Mouse (Mus musculus): ENCODE results near the gene Ppp1r14c. TPM values are rescaled to one million over a fixed set of nuclear protein-coding genes. Genes with fewer than 3 reads are reported as not detected.
"Not testable (repeated sequence)": the region's sequence is repeated elsewhere in the genome, so short reads cannot be mapped to it uniquely, and the experiment has no call there.

Gene Ppp1r14c
- total RNA-seq, 2 experiments from 2014 or later = 15.7 to 16.6 TPM

DNA sequence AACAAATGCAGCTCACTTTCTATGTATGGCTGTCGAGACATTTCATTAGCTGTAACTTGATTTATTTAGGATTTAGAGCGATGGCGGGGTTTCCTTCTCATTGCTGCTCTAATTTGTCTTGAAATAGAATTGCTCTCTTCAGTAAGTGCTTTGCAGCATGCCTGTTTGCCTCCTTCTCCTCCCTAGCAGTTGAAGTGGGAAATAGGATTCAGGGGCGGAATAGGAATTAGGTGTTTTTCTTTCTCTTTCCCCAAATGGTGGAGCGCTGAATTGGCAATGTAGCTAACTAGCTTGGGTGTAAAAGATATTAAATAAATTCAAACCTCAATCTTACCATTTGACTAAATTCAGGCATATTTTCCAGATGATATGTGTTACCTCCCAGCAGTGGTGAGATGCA, 32.2 kb downstream of the Ppp1r14c start:
- peak in 1 of 2 experiments; percentile 41 for DNase-seq (ENCODE audit: low spot score in 2 of 2)

DNA sequence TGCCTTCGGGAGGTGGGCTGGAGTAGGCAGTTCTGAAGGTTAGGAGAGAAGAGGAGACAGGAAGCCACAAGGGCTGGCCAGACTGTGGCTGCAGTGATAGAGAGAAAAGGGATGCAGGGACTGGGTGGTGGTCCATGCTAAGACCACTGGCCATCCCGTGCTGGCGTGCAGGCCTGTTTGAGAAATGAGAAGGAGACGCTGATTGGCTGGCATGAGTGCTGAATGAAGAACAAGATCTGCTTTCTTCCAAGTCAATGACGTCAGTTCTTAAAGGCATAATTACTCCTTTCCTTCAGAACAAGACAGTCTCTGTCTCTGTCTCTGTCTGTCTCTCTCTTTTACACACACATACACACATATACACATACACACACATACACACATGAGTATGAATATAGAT, 36.4 kb downstream of the Ppp1r14c start:
- DNase-seq (ENCODE audit: low spot score in 2 of 2) = no peak

DNA sequence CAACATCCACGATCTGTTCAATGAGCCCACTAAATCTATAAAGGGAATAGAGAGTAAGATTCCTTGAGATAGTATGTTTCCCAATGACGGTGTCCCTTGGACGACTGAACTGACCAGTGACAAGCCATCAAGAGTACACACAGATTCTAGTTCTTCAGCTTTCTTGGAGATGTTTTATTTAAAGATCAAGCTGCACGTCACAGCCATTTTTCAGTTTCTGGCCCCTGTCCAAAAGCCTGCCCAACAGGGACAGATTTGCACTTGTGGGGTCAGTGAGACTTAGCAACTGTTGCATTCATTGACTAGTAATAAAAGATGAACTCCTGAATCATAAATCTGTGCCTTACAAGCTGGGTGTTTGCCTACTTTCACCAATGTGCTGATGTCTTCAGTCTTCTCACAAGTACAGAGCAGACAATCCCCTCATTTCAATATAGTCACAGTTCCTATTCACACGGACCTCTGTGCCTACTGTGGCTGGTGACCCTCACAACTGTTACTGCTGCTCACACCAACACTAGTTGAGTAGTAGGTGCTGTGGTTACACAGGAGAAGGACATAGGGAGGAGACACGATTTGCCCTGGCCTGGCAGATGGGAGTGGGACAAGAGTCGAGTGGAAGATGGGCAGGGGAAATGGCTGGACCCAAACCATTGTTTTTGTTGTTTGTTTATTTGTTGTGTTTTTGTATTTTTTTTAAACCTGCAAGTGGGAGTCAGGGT, 37.7 kb downstream of the Ppp1r14c start:
- peak in 1 of 2 experiments; percentile 41 for DNase-seq (ENCODE audit: low spot score in 2 of 2)

DNA sequence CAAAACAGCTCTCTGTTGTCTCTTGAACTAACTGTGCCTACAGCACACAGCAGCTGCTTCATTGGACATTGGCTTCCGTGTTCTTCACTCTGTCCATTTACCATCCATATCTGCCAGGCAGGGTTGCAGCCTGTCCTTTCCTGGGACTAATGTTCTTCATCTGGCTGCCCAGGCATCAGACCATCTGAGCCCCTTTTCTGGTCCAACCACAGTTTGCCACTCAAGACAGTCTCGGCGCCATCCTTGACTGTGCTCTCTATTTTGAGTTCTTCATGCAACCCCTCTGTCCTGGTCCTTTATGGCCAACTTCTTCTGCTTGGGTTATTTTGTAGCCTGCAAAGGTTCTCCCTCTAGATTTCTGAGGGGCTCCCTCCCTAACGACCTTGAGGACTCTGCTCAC, 38.5 kb downstream of the Ppp1r14c start:
- DNase-seq (ENCODE audit: low spot score in 2 of 2) = no peak

DNA sequence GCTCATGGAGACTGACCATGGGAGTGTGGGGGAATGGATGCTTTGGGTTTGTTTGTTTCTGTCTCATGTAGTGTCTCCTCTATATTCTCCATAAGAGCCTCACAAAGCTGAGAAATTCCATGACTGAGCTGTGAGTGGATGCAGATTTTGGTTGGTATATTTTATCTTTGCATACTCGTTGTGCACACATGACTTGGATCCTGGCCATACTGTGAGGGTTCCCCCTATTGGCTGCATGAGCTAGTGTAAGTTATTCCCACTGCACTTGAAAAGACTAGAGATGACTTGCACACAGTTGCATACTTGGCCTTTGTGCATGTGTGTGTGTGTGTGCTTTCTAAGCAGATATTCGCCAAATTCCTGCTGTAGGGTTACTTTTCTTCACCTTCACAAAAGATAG, 40.4 kb downstream of the Ppp1r14c start:
- no peak for DNase-seq (ENCODE audit: low spot score in 2 of 2)

DNA sequence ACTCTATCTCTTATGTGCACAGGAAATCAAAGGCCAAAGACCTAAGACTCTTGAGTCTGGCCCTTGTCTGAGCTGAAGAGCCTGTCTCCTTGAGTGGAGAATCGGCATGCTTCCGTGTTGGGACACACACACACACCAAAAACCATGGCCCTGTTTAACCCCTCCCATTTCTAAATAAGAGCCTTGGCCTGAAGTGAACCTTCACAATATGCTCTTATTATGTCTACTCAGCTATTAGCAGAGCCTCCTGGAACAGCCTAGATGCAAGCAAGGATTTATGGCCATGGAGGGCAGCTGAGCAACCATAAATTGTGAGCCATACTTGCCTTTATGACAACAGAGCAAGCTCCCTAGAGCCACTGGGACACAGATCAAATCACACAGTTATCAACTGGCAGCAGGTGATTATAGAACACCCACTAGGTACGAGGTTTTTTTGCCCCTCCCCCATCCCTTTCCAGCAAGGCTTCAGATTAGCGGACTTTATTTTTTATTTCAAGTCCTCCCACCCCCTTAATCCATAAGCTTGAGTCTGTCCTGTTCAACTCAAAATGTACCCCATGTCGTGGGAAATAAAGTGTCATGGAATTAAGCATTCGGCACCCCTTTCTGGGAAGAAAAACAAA, 42.3 kb downstream of the Ppp1r14c start:
- DNase-seq (ENCODE audit: low spot score in 2 of 2) = no peak

DNA sequence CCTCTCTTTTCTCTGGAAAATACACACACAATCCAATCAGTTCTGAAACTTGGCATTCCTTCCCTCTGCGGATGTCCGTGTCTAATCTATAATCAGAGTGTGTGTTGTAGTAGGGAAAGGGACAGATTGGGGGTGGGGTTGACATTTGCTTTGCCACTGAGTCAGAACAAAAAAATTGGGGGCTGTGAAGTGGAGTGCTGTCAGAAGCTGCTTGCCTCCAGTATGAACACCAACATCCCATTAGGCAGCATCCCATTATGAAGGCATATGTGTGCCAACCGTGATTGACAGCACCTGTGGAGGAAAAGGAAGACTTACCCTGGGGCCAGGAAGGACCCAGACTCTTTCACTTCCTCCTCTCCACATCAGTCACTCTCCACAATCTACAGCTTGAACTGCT, 42.8 kb downstream of the Ppp1r14c start:
- DNase-seq (ENCODE audit: low spot score in 2 of 2) = no peak

DNA sequence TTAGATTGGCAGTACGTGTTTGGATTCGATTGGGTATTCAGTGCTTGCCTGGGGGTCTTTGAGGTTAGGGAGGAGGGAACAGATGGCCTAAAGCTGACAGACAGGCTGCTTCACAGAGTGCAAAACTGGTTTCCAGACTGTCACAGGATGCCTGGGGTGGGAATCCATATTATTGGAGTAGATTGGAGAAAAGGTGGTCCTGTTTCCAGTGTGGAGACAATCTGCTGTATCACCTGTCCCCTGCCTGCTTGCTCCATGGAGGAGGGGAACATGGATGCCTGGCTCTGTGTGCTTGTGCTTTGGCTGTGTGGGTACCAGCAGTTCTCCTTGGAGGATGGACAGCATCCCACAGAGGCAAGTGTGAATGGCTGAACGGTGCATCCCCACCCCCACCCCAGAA, 45.4 kb downstream of the Ppp1r14c start:
- no peak for DNase-seq (ENCODE audit: low spot score in 2 of 2)

DNA sequence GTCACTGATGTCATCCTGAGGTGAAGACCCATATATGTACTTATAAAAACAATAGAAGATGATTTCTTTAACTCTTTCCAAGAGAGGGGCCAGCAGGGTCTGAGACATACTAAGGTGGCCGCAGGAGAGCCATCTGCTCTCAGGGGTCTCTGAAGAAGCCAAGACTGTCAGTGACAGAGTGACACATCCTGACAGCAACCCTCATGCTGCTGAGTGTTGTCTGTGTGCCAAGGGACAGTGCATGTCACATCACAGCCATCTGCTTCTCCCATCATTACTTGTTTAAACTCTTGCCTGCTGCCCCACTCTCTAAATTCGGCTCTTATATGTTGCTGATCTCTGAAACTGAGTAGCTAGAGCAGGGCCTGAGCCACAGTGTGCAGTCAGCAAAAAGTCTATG, 45.8 kb downstream of the Ppp1r14c start:
- DNase-seq (ENCODE audit: low spot score in 2 of 2) = no peak

DNA sequence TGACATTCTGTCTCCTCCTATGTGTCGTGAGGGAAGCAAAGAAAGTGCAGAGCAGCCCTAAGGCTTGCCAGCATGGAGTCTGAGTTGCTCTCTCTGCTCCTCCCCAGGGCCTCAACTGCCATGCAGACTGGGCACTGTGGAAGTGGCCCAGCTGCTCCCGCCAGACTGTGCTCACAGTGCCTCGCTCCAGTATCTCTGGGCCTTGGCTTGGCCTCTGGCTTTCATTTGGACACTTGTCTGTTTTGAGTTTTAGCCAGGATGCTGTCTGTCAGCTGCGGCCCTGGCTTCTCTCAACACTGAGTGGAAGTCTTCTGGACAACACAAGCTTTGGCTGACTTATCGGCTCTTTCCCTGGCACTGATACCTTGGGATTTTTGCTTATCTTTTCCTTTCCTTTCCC, 49.0 kb downstream of the Ppp1r14c start:
- no peak for DNase-seq (ENCODE audit: low spot score in 2 of 2)

DNA sequence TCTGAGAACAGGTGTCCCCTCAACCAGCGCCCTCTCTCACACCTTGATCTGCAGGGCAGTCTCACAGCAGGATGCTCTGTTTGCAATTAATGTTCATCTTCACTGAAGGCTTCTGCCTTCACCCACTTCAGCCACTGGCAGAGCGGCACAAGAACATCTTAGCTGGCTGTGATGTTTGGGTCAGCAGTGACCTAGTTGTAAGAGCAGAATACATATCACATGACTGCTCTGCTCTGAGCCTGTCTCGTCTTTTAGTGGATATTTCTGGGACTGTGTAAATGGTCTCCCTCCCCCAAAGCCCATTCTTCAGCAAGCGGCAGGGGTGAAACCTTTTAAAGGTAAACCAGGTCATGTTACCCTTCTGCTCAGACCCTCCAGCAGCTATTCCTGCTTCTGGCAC, 50.7 kb downstream of the Ppp1r14c start:
- no peak for DNase-seq (ENCODE audit: low spot score in 2 of 2)

DNA sequence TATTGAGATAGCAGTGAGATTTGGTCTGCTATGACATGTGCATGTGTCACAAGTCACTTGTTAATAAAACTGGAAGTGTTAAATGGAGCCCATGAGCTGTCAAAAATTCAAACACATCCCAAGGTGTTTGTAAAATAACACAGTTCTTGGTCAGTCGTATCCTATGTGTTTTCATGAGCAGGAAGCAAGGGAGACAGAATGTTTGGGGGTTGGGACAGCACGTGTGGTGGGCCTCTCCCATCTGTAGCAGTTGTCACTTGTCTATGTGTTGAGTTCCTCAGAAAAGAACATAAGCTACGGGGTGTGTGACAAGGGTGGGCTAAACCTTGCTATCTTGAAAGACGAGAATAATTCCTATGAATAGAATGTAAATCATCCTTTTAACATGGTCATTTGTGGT, 51.6 kb downstream of the Ppp1r14c start:
- DNase-seq (ENCODE audit: low spot score in 2 of 2) = peak; percentile 29 to 47

DNA sequence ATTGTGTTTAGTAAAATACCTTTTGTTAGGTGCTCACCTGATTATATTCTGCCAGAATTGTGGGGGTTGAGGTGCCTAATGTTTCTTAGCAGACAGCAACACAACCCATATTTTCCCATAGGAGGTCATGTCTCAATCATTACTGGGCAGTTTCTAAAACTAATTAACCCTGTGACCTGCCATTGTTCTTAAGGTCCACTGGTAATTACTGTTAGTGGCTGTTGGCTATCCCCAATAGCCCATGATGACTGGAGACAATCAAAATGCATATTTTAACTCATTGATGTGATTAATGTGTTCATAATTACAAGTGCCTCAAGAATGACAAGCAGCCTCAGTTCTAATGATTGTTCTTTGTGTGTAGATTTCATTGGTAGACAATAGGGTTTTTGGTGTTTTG, 58.2 kb downstream of the Ppp1r14c start:
- DNase-seq (ENCODE audit: low spot score in 2 of 2) = no peak

DNA sequence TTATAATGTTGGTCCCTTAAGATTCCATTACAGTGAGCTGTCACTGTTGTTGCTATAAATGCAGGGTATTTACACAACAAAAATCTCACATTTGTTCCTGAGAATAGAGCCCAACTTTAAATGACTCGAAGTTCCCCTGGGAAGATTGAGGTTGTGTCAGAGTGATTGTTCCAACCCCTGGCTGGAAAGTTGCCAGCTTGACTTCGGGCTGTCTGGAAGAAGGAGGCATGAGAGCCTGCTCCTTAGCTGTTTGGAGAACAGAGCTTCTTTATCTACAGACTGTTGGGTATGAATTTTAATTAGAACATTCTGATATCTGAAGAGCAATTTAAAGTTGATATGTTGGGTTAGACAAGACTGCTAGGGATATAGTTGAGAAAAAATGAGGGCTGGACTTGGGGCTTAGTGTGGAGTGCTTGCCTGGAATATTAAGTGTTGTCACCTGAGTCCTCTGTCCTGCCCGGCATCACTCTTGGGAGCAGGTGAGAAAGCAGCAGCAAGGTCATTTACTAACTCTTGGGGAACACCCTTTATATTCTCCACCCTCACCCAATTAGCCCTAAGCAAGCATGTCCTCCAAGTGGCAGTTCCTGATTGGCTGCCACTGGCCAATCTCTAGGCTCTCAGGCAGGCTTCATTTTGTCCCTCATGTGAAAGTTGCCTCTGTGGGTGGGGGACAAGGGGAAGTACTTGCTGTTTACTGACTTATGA, 62.0 kb downstream of the Ppp1r14c start:
- DNase-seq (ENCODE audit: low spot score in 2 of 2) = no peak

DNA sequence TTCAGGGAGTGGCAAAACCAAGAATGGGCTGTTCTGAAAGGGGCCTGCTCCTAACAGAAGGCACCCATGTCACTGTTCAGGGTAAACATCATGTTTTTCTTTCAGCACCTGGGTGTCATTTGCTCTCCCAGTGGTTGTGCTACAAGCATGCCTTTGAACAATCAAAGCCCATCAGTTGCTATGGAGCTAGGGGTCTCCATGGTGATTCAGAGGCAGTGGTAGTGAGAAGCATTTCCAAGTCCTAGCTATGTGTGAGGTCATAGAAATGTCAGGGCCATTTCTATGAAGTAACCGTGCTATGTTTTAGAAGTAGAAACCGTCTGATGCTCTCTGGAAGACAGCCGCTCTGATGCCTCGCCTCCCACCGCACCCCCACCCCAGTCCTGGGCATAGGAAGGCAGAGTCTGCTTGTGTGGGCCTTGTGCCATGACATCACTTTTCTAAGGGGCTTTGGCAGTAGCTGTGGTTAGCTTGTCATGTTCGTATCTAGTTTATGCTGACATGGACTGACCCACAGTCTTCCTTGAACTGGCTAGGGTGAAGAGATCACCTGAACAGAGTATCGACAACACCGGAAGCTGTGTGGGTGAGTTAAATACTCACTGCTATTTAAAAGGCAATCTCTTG, 69.1 kb downstream of the Ppp1r14c start:
- DNase-seq (ENCODE audit: low spot score in 2 of 2) = no peak

DNA sequence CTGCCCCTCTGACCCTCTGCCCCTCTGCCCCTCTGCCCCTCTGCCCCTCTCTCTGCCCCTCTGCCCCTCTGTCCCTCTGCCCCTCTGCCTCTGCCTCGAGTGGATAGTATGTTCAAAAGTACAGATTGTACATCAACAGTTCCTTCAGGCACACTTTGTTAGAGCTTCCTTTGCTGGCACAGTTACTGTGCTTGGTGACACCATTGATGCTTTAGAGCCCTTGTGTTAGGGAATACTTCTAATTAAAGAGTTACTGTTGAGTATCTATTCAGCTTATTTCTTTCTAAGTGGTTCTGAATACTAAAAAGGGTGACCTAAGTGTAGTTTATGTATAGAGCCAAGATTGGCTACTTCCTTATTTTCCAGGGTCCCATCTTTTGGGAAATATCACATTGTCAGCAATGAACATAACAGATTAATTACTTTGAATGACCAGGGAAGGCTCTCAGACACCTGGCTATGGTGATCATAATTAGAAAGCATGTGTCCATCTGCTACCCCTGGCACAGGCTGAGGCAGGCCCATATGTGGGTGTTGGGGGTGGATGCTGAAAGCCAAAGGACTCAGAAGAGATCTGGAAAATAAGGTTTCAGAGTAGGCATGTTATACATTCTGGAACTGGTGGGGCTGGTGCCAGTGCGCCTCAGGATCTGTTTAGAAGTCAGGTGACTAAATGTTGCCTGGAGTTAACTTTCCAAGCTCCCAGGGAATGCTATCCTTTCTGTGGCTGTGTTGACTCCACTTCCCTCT, 75.0 kb downstream of the Ppp1r14c start:
- peak in 1 of 2 experiments; percentile 15 for DNase-seq (ENCODE audit: low spot score in 2 of 2)

DNA sequence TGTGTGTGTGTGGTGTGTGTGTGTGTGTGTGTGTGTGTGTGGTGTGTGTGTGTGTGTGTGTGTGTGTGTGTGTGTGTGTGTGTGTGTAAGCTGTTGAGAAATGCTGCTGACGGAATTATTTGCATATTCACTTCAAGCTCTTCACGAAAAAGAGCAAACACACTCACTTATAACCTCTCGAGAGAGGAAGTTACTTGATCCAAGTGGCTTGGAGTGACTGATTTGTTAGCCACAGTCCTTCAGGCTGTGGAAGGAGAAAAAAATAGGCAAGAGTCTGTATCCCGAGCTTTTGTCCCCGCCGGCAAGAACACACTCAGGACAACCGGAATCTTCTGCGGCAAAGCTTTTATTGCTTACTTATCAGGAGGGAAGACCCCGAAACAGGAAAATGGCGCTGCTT, 80.9 kb downstream of the Ppp1r14c start:
- DNase-seq (ENCODE audit: low spot score in 2 of 2) = not testable (repeated sequence)

DNA sequence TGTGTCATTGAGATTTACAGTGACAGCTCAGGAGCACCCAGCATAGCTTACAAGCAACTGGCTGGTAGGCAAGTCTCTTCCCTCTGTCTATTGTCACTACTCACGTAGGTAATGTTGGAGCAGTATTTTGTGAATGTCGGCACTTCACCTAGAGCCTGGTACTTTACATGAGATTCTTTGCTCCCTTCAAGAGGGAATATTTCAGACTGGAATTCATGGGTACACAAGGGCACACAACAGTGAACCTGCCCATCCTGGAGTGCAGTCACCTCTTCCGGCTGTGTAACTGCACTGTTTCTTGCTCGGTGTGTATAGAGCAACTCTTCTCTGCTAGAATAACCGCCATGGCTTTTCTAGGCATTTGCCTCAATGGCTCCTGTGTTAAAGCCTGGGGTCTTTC, 82.8 kb downstream of the Ppp1r14c start:
- no peak for DNase-seq (ENCODE audit: low spot score in 2 of 2)

DNA sequence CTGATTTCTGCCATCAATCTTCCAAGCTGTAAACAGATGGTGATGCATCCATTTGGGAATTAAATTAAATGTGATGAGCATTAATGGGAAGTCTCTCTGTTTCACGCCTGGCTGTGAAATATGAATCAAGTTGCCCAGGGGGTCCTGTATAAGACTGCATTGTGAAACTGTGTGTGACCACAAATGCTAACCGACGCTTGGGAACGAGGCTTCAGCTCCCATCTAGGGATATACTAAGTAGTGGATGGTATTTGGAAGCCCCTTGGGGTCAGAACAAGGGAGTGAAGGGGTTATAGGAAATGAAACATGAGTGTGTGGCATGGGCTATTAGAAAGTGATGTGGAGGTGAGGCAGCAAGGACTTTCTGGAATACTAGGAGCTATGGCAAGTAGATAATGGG, 86.1 kb downstream of the Ppp1r14c start:
- no peak for DNase-seq (ENCODE audit: low spot score in 2 of 2)

DNA sequence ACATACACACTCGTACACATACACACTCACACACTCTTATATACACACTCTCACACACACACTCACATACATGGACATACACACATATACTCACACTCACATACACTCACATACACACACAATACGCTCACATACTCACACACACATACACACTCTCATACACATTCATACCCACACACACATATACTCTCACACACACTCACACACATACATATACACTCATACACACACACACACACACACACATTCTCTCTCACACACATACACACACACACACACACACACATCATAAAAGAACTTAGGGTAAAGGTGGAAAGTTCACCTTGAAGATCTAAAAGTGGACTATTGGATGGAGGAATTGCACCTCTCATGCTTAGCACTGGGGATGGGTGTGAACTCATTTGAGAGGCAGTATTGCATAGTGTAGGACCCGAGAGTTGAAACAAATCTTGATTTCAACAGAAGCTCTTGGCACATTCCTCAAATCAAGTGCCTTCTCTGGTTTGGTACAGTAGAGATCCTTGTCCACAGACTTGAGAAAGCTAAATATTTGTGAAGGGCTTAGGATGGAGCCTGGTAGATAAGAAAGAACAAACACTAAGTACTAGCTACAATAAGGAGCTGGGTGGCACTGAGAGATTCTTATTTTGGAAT, 87.1 kb downstream of the Ppp1r14c start:
- no peak for DNase-seq (ENCODE audit: low spot score in 2 of 2)

DNA sequence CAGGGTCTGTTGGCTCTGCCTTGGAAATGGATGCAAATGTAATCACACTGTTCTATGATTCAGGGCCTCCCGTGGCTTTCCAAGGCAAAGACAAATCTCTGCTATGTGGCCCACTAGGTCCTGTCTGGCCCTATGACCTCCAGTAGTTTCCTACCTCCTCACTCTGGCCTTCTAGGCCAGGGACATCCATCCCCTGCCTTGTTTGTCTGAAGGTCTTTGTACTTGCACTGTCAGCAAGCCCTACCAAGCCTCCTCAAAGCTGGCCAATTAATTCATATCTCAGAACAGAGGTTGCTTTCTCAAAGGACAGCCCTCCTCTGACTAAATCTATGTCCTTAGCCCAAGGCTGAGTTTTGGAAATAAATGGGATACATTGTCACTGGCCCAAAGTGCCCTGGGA, 92.8 kb downstream of the Ppp1r14c start:
- no peak for DNase-seq (ENCODE audit: low spot score in 2 of 2)
